Mouse (Mus musculus) neural tube, embryonic 14.5 days (tissue): ENCODE results near the gene Gnmt. TPM values are rescaled to one million over a fixed set of nuclear protein-coding genes. Genes with fewer than 3 reads are reported as not detected.

Experiments
- ATAC-seq: fragments of 200-750 bp; cut with Nextera tagmentation; 2 replicates; pipeline ENCODE4 v1.8.0; 2017; ENCODE audit warnings: low read depth, mild to moderate bottlenecking, moderate TSS enrichment, moderate library complexity
- H3K27ac ChIP-seq: fragments of 300-500 bp; sonication (generic); 2 replicates; pipeline ENCODE4 v1.5.1; 2014; ENCODE audit warnings: low read depth, mild to moderate bottlenecking, control low read depth, low read length, moderate library complexity, mixed read lengths
- H3K27me3 ChIP-seq: fragments of 300-500 bp; sonication (generic); 2 replicates; pipeline ENCODE4 v1.6.1; 2014; ENCODE audit warnings: low read length; ENCODE audit not compliant: control insufficient read depth, insufficient read depth
- H3K36me3 ChIP-seq: fragments of 300-500 bp; sonication (generic); 2 replicates; pipeline ENCODE4 v1.6.1; 2014; ENCODE audit warnings: low read length, mixed read lengths; ENCODE audit not compliant: control insufficient read depth, insufficient read depth
- H3K4me1 ChIP-seq: fragments of 300-500 bp; sonication (generic); 2 replicates; pipeline ENCODE4 v1.6.1; 2014; ENCODE audit warnings: low read length; ENCODE audit not compliant: control insufficient read depth, insufficient read depth
- H3K4me2 ChIP-seq: fragments of 300-500 bp; sonication (generic); 2 replicates; pipeline ENCODE4 v1.6.1; 2014; ENCODE audit warnings: mild to moderate bottlenecking, low read depth, low read length, control low read depth
- H3K4me3 ChIP-seq: fragments of 300-500 bp; sonication (generic); 2 replicates; pipeline ENCODE4 v1.5.1; 2014; ENCODE audit warnings: low read depth, low read length, control low read depth, mixed read lengths
- H3K9ac ChIP-seq: fragments of 300-500 bp; sonication (generic); replicated peaks from 2 replicates; pipeline ENCODE4 v1.6.1; 2014; ENCODE audit warnings: low read depth, mild to moderate bottlenecking, control low read depth, low read length, mixed read lengths
- H3K9me3 ChIP-seq: fragments of 300-500 bp; sonication (generic); 2 replicates; pipeline ENCODE4 v1.6.1; 2016; ENCODE audit warnings: low read length; ENCODE audit not compliant: control insufficient read depth
- WGBS: fragments of 180-500 bp; shearing (Covaris S2); extraction: QIAGEN DNeasy Blood & Tissue Kit; methylation state at CpG from one replicate; pipeline ENCODE4 v1.1.7; 2014; 5-methylcytosine and 5-hydroxymethylcytosine counted together
- polyA plus RNA-seq: library from polyadenylated mRNA; unstranded; fragments of >200 nt; fragmentation: Nextera tagmentation; extraction: Ambion mirVana; gene quantifications from 2 replicates; pipeline ENCODE4 v1.2.1, GENCODE M21; 2014

Gene Gnmt
- polyA plus RNA-seq, 1 experiment from 2014 or later = 2.1 TPM

GRCm38 (mm10) chr17:46749282-46749681 lies 20.3 kb upstream of the Gnmt start:
- Histone ChIP-seq H3K36me3 (0 out of 2 replicates have a peak, but pooled peaks cover 4% of the 10 kb centered on the region), H3K9me3 (no peaks in the 10 kb centered on the region), H3K27me3 (no peaks in the 10 kb centered on the region), H3K4me3 (no peak overlapping the region), H3K9ac (no peak overlapping the region), H3K27ac (no peak overlapping the region), H3K4me1 (peaks cover 7% of the 10 kb centered on the region), H3K4me2 (no peak overlapping the region)
- WGBS = 91% methylated on average over 5 of the region's 5 CpGs
- ATAC-seq = no peak

- H3K36me3 ChIP-seq = peaks cover 9% of the 10 kb centered on the region; the same call in 1 of the 2 replicates
- H3K4me3 ChIP-seq = no peak overlapping the region
- no peak overlapping the region for H3K27ac ChIP-seq
- H3K4me2 ChIP-seq = no peak overlapping the region
- ATAC-seq = no peak
- H3K9ac ChIP-seq = no peak overlapping the region
- H3K4me1 ChIP-seq = peaks cover 7% of the 10 kb centered on the region
- H3K27me3 ChIP-seq = no peaks in the 10 kb centered on the region
- 90% methylated on average over 2 of the region's 2 CpGs for WGBS
- no peaks in the 10 kb centered on the region for H3K9me3 ChIP-seq
Observed at GRCm38 (mm10) chr17:46747806-46748205, 18.8 kb upstream of the Gnmt start.

- Histone ChIP-seq H3K4me1 (peaks cover 7% of the 10 kb centered on the region), H3K4me3 (no peak overlapping the region), H3K27ac (no peak overlapping the region), H3K36me3 (peaks cover 10% of the 10 kb centered on the region; the same call in 1 of the 2 replicates), H3K9ac (no peak overlapping the region), H3K27me3 (no peaks in the 10 kb centered on the region), H3K9me3 (no peaks in the 10 kb centered on the region), H3K4me2 (no peak overlapping the region)
- WGBS = 83% methylated on average over 8 of the region's 8 CpGs
- no peak for ATAC-seq
Observed at GRCm38 (mm10) chr17:46747234-46747633, 18.3 kb upstream of the Gnmt start.

- no peak overlapping the region for H3K27ac ChIP-seq
- H3K36me3 ChIP-seq = peaks cover 10% of the 10 kb centered on the region; the same call in 1 of the 2 replicates
- no peak overlapping the region for H3K9ac ChIP-seq
- no peak for ATAC-seq
- no peak overlapping the region for H3K4me2 ChIP-seq
- no peaks in the 10 kb centered on the region for H3K9me3 ChIP-seq
- no peaks in the 10 kb centered on the region for H3K27me3 ChIP-seq
- H3K4me1 ChIP-seq = peaks cover under 1% of the 10 kb centered on the region
- WGBS = 93% methylated on average over 2 of the region's 2 CpGs
- H3K4me3 ChIP-seq = no peak overlapping the region
Observed at GRCm38 (mm10) chr17:46745506-46745905, 16.5 kb upstream of the Gnmt start.

- no peaks in the 10 kb centered on the region for H3K9me3 ChIP-seq
- no peak overlapping the region for H3K27ac ChIP-seq
- peaks cover 10% of the 10 kb centered on the region; the same call in 1 of the 2 replicates for H3K36me3 ChIP-seq
- H3K4me1 ChIP-seq = no peaks in the 10 kb centered on the region
- 90% methylated on average over 9 of the region's 9 CpGs for WGBS
- H3K27me3 ChIP-seq = no peaks in the 10 kb centered on the region
- no peak overlapping the region for H3K9ac ChIP-seq
- ATAC-seq = no peak
- H3K4me3 ChIP-seq = no peak overlapping the region
- no peak overlapping the region for H3K4me2 ChIP-seq
Observed at GRCm38 (mm10) chr17:46742986-46743385, 14.0 kb upstream of the Gnmt start.

- H3K9me3 ChIP-seq = no peaks in the 10 kb centered on the region
- no peak for ATAC-seq
- H3K36me3 ChIP-seq = peaks cover 10% of the 10 kb centered on the region; the same call in 1 of the 2 replicates
- H3K9ac ChIP-seq = no peak overlapping the region
- WGBS = 96% methylated on average over 6 of the region's 6 CpGs
- no peaks in the 10 kb centered on the region for H3K4me1 ChIP-seq
- H3K27me3 ChIP-seq = no peaks in the 10 kb centered on the region
- no peak overlapping the region for H3K4me3 ChIP-seq
- no peak overlapping the region for H3K27ac ChIP-seq
- H3K4me2 ChIP-seq = no peak overlapping the region
Observed at GRCm38 (mm10) chr17:46741305-46741704, 12.3 kb upstream of the Gnmt start.

GRCm38 (mm10) chr17:46736160-46736559 lies 7.2 kb upstream of the Gnmt start:
- Histone ChIP-seq H3K4me1 (no peaks in the 10 kb centered on the region), H3K36me3 (peaks cover 8% of the 10 kb centered on the region), H3K9me3 (no peaks in the 10 kb centered on the region), H3K4me2 (no peak overlapping the region), H3K27ac (no peak overlapping the region), H3K4me3 (no peak overlapping the region), H3K9ac (no peak overlapping the region), H3K27me3 (no peaks in the 10 kb centered on the region)
- WGBS = 66% methylated on average over 10 of the region's 10 CpGs
- no peak for ATAC-seq

- H3K27me3 ChIP-seq = no peaks in the 10 kb centered on the region
- no peak overlapping the region for H3K4me3 ChIP-seq
- no peak overlapping the region for H3K4me2 ChIP-seq
- H3K9ac ChIP-seq = no peak overlapping the region
- H3K4me1 ChIP-seq = no peaks in the 10 kb centered on the region
- 92% methylated on average over 7 of the region's 7 CpGs for WGBS
- H3K27ac ChIP-seq = no peak overlapping the region
- no peaks in the 10 kb centered on the region for H3K9me3 ChIP-seq
- ATAC-seq = no peak
- H3K36me3 ChIP-seq = peaks cover 8% of the 10 kb centered on the region
Observed at GRCm38 (mm10) chr17:46735287-46735686, 6.3 kb upstream of the Gnmt start.

GRCm38 (mm10) chr17:46734055-46734454 lies 5.1 kb upstream of the Gnmt start:
- H3K9ac ChIP-seq = no peak overlapping the region
- ATAC-seq = no peak
- no peaks in the 10 kb centered on the region for H3K9me3 ChIP-seq
- H3K4me3 ChIP-seq = no peak overlapping the region
- H3K27ac ChIP-seq = no peak overlapping the region
- peaks cover 8% of the 10 kb centered on the region for H3K36me3 ChIP-seq
- H3K4me2 ChIP-seq = no peak overlapping the region
- H3K27me3 ChIP-seq = no peaks in the 10 kb centered on the region
- no peaks in the 10 kb centered on the region for H3K4me1 ChIP-seq
- 96% methylated on average over 3 of the region's 3 CpGs for WGBS
